Mouse (Mus musculus): ENCODE data around the gene Acot7. TPM values are rescaled to one million over a fixed set of nuclear protein-coding genes. Genes with fewer than 3 reads are reported as not detected.

The Acot7 gene
- polyA plus RNA-seq, 1 experiment from 2014 or later = 219 TPM

DNA sequence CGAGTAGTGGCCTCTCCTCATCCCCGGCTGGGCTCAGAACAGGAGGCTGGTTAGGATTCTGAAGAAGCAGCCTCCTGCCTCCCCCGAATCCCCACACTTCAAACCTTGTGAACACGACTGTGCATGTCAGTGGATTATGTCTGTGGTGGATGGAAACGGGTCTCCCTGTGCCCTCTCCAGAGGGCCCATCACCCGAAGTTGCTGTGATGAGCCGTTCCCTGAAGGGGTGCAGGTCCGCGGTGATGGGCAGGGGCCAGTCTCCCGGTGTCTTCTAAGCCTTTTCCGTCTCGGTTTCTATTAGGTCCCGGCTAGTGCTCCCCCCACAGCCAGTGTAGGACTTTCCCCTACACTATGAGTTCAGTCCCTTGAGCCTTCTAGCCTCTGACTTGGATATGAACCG lies 120.9 kb downstream of the Acot7 start:
- Histone ChIP-seq H3K36me3 (peaks cover 28% of the 10 kb centered on the region), H3K9me3 (no peaks in the 10 kb centered on the region), H3K4me1 (peaks cover 24% of the 10 kb centered on the region), H3K4me3 (no peak overlapping the region), H3K4me2 (replicated peaks) (peak overlapping the region; percentile 88; the same call in 1 of the 2 replicates), H3K27me3 (peaks cover 19% of the 10 kb centered on the region), H3K27ac (replicated peaks) (no peak overlapping the region), H3K9ac (replicated peaks) (0 out of 2 replicates have a peak overlapping the region, but pooled peaks have one; percentile 31)
- 86% methylated on average over 14 of the region's 14 CpGs for WGBS
- no peak for ATAC-seq (replicated peaks)

DNA sequence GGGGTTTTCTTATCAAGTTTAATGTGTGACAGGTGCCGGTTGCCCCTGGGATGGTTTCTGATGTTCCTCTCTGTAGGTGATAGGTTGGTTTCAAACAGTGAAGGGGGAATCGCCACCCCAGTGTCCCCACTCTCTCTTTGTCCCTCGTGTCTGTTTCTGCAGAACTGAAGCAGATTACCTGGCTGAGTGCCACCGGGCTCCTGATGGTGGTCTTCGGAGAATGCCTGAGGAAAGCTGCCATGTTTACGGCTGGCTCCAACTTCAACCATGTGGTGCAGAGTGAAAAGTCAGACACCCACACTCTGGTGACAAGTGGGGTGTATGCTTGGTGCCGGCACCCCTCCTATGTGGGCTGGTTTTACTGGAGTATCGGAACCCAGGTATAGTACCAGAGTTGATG lies 122.4 kb downstream of the Acot7 start:
- WGBS = 76% methylated on average over 8 of the region's 8 CpGs
- H3K4me1 ChIP-seq = peaks cover 24% of the 10 kb centered on the region
- ATAC-seq (replicated peaks) = no peak
- no peak overlapping the region for H3K27ac ChIP-seq (replicated peaks)
- H3K4me2 ChIP-seq (replicated peaks) = no peak overlapping the region
- H3K36me3 ChIP-seq = peaks cover 37% of the 10 kb centered on the region
- H3K9ac ChIP-seq (replicated peaks) = no peak overlapping the region
- peaks cover 6% of the 10 kb centered on the region for H3K27me3 ChIP-seq
- no peaks in the 10 kb centered on the region for H3K9me3 ChIP-seq
- H3K4me3 ChIP-seq = no peak overlapping the region

DNA sequence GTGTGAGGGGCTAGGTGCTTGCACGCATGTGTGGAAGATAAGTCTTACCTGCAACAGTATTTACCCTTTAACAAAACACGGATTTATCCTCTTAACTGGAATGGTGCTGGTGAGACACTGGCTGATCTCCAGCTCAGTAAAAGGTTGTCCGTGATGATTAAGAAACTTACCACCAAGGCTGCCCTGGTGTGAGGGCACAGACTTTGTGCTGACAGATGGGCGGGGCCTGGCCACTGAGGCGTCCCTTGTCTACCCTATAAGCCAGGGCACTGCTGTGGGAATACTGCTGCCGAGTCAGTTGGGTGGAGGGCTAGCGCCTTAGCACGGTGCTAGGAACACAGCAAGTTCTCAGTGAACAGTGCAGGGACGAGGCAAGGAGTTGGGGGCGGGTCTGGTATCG lies 124.1 kb downstream of the Acot7 start:
- H3K27me3 ChIP-seq = no peaks in the 10 kb centered on the region
- H3K4me1 ChIP-seq = peaks cover 18% of the 10 kb centered on the region
- H3K4me3 ChIP-seq = no peak overlapping the region
- WGBS = 74% methylated on average over 11 of the region's 11 CpGs
- no peak overlapping the region for H3K27ac ChIP-seq (replicated peaks)
- ATAC-seq (replicated peaks) = no peak
- no peak overlapping the region for H3K9ac ChIP-seq (replicated peaks)
- H3K4me2 ChIP-seq (replicated peaks) = no peak overlapping the region
- H3K9me3 ChIP-seq = no peaks in the 10 kb centered on the region
- H3K36me3 ChIP-seq = peaks cover 38% of the 10 kb centered on the region

GRCm38 (mm10) chr4:152303172-152303571 lies 125.2 kb downstream of the Acot7 start:
- no peaks in the 10 kb centered on the region for H3K9me3 ChIP-seq
- H3K4me3 ChIP-seq = no peak overlapping the region
- H3K27me3 ChIP-seq = no peaks in the 10 kb centered on the region
- no peak for ATAC-seq (replicated peaks)
- H3K36me3 ChIP-seq = peaks cover 38% of the 10 kb centered on the region
- peaks cover 13% of the 10 kb centered on the region for H3K4me1 ChIP-seq
- no peak overlapping the region for H3K4me2 ChIP-seq (replicated peaks)
- no peak overlapping the region for H3K27ac ChIP-seq (replicated peaks)
- 93% methylated on average over 10 of the region's 10 CpGs for WGBS
- H3K9ac ChIP-seq (replicated peaks) = no peak overlapping the region

DNA sequence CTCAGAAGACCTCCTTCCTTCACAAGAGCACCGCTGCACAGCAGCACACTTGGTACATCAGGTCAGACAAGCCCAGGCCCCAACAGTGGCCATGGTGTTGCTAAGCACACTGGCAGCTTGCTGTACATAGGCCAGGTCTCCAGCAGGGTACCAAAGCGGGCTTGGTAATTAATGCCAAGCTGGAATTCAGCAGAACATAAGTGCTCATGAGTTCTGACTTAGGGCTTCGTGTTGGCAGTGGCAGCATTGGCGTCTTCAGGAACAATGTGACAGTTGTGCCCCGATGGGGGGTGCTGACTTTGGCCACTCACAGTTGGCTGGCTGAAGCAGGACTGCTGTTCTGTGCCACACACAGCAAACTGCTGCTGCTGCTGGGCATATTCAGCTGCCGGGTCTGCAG lies 126.8 kb downstream of the Acot7 start:
- no peak overlapping the region for H3K4me2 ChIP-seq (replicated peaks)
- peaks cover 36% of the 10 kb centered on the region for H3K36me3 ChIP-seq
- no peak overlapping the region for H3K27ac ChIP-seq (replicated peaks)
- H3K4me1 ChIP-seq = peaks cover 5% of the 10 kb centered on the region; the same call in 1 of the 2 replicates
- H3K9ac ChIP-seq (replicated peaks) = no peak overlapping the region
- no peaks in the 10 kb centered on the region for H3K9me3 ChIP-seq
- no peaks in the 10 kb centered on the region for H3K27me3 ChIP-seq
- no peak for ATAC-seq (replicated peaks)
- no peak overlapping the region for H3K4me3 ChIP-seq
- 87% methylated on average over 6 of the region's 6 CpGs for WGBS

DNA sequence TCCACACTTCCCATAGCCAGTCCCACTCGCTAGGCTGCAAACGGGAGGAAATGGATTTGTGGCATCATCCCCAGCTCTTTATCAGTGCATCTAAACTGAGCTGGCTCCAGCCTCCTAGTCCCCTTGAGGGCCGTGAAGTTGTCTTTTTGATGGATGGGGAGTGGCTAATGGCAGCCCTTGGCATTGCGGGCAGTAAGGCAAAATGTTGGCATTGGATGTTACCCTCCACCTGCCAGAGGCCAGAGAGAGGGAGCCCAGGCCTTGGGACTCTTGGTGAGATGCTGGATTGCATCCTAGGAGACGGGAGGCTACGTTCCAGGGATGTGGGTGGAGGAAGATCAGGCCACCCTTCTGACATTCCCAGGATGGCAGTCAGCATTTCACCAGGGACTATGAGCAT lies 128.1 kb downstream of the Acot7 start:
- peaks cover 25% of the 10 kb centered on the region for H3K36me3 ChIP-seq
- H3K4me2 ChIP-seq (replicated peaks) = no peak overlapping the region
- no peaks in the 10 kb centered on the region for H3K4me1 ChIP-seq
- no peaks in the 10 kb centered on the region for H3K9me3 ChIP-seq
- peaks cover under 1% of the 10 kb centered on the region for H3K27me3 ChIP-seq
- no peak overlapping the region for H3K27ac ChIP-seq (replicated peaks)
- H3K4me3 ChIP-seq = no peak overlapping the region
- WGBS = 78% methylated on average over 6 of the region's 6 CpGs
- ATAC-seq (replicated peaks) = no peak
- no peak overlapping the region for H3K9ac ChIP-seq (replicated peaks)

GRCm38 (mm10) chr4:152307542-152307941 lies 129.6 kb downstream of the Acot7 start:
- Histone ChIP-seq H3K9me3 (no peaks in the 10 kb centered on the region), H3K4me1 (peaks cover under 1% of the 10 kb centered on the region; the same call in 1 of the 2 replicates), H3K9ac (replicated peaks) (no peak overlapping the region), H3K36me3 (peaks cover 22% of the 10 kb centered on the region), H3K27ac (replicated peaks) (no peak overlapping the region), H3K4me3 (no peak overlapping the region), H3K4me2 (replicated peaks) (no peak overlapping the region), H3K27me3 (peaks cover 16% of the 10 kb centered on the region)
- ATAC-seq (replicated peaks) = no peak
- WGBS = 85% methylated on average over 9 of the region's 9 CpGs

GRCm38 (mm10) chr4:152312186-152312585 lies 134.3 kb downstream of the Acot7 start:
- WGBS = 2% methylated on average over 14 of the region's 14 CpGs
- no peak overlapping the region for H3K27ac ChIP-seq (replicated peaks)
- 0 out of 2 replicates have a peak overlapping the region, but pooled peaks have one; percentile 36 for H3K4me3 ChIP-seq
- peak overlapping the region; percentile 54 for H3K4me2 ChIP-seq (replicated peaks)
- H3K9me3 ChIP-seq = no peaks in the 10 kb centered on the region
- H3K27me3 ChIP-seq = peaks cover 63% of the 10 kb centered on the region
- no peak overlapping the region for H3K9ac ChIP-seq (replicated peaks)
- peaks cover 23% of the 10 kb centered on the region for H3K4me1 ChIP-seq
- no peaks in the 10 kb centered on the region; the same call in 1 of the 2 replicates for H3K36me3 ChIP-seq
- ATAC-seq (replicated peaks) = no peak

DNA sequence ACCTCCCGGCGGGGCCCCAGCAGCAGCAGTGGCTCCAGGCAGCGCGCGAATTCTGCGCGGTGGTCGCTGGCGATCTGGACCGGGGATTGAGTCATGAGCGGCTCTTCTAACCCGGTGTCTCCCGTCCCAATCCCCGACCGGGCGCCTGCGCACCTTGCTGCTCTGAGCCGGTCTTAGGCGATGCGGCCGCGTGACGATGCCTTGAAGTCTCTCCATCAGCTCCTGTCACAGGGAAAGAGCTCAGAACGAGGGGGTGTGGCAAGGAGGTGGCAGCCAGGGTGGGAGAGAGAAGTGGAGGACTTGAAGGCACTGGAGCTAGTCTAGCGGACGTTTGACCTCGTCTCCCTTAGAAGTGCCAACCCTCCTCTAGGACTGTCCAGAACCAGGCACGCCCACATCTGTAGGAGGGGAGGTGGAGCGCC lies 135.3 kb downstream of the Acot7 start:
- H3K4me1 ChIP-seq = peaks cover 23% of the 10 kb centered on the region
- no peaks in the 10 kb centered on the region for H3K9me3 ChIP-seq
- H3K4me2 ChIP-seq (replicated peaks) = peak overlapping the region; percentile 54
- H3K27me3 ChIP-seq = peaks cover 72% of the 10 kb centered on the region
- WGBS = under 1% methylated on average over 29 of the region's 29 CpGs
- ATAC-seq (replicated peaks) = peak; percentile 38; the same call in 1 of the 2 replicates
- peak overlapping the region; percentile 37 for H3K9ac ChIP-seq (replicated peaks)
- no peak overlapping the region for H3K27ac ChIP-seq (replicated peaks)
- no peaks in the 10 kb centered on the region; the same call in 1 of the 2 replicates for H3K36me3 ChIP-seq
- peak overlapping the region; percentile 36 for H3K4me3 ChIP-seq

GRCm38 (mm10) chr4:152313934-152314333 lies 136.0 kb downstream of the Acot7 start:
- Histone ChIP-seq H3K4me3 (peak overlapping the region; percentile 36), H3K36me3 (no peaks in the 10 kb centered on the region), H3K27me3 (peaks cover 77% of the 10 kb centered on the region), H3K4me2 (replicated peaks) (peak overlapping the region; percentile 54), H3K4me1 (peaks cover 26% of the 10 kb centered on the region), H3K9ac (replicated peaks) (no peak overlapping the region), H3K27ac (replicated peaks) (no peak overlapping the region), H3K9me3 (no peaks in the 10 kb centered on the region)
- ATAC-seq (replicated peaks) = no peak

- Histone ChIP-seq H3K27ac (replicated peaks) (no peak overlapping the region), H3K36me3 (no peaks in the 10 kb centered on the region), H3K9me3 (no peaks in the 10 kb centered on the region), H3K9ac (replicated peaks) (0 out of 2 replicates have a peak overlapping the region, but pooled peaks have one; percentile 8), H3K4me3 (peak overlapping the region; percentile 34), H3K4me2 (replicated peaks) (peak overlapping the region; percentile 42), H3K4me1 (peaks cover 26% of the 10 kb centered on the region), H3K27me3 (peaks cover 77% of the 10 kb centered on the region)
- ATAC-seq (replicated peaks) = no peak; the same call in 1 of the 2 replicates
- under 1% methylated on average over 43 of the region's 43 CpGs for WGBS
Observed at GRCm38 (mm10) chr4:152315498-152316213, 137.7 kb downstream of the Acot7 start.

GRCm38 (mm10) chr4:152317631-152318033 lies 139.7 kb downstream of the Acot7 start:
- Histone ChIP-seq H3K4me3 (no peak overlapping the region), H3K27me3 (peaks cover 60% of the 10 kb centered on the region), H3K4me1 (peaks cover 25% of the 10 kb centered on the region), H3K9ac (replicated peaks) (no peak overlapping the region), H3K27ac (replicated peaks) (no peak overlapping the region), H3K9me3 (no peaks in the 10 kb centered on the region), H3K36me3 (no peaks in the 10 kb centered on the region), H3K4me2 (replicated peaks) (no peak overlapping the region)
- ATAC-seq (replicated peaks) = no peak
- 74% methylated on average over 6 of the region's 6 CpGs for WGBS

All from forebrain, embryonic 15.5 days (tissue).